Mouse (Mus musculus) lung, adult 2 months (tissue): ENCODE data around the gene Wdr5.

Experiments used
- CTCF ChIP-seq: fragments of 200-500 bp; IDR thresholded peaks from 2 replicates; pipeline ENCODE4 v1.5.1; 2011; ENCODE audit warnings: mild to moderate bottlenecking, low read length, control low read depth; ENCODE audit not compliant: insufficient read depth
- POLR2A ChIP-seq: fragments of 200-500 bp; IDR thresholded peaks from 2 replicates; pipeline ENCODE4 v1.6.1; 2011; ENCODE audit warnings: low read depth, mild to moderate bottlenecking, control low read depth, low read length, borderline replicate concordance; ENCODE audit errors: extremely low read depth

- no peak for TF ChIP-seq CTCF
- no peak for TF ChIP-seq POLR2A
Measured at GRCm38 (mm10) chr2:27480367-27480766, 34.6 kb upstream of the Wdr5 start.
